Mouse (Mus musculus) forebrain, embryonic 10.5 days (tissue): Measurements from ENCODE around the gene Cdk1. TPM values are rescaled to one million over a fixed set of nuclear protein-coding genes. Genes with fewer than 3 reads are reported as not detected.
"Not testable (repeated sequence)": the region's sequence is repeated elsewhere in the genome, so short reads cannot be mapped to it uniquely, and the experiment has no call there.

Experiments used
- DNase-seq: peaks from one replicate; pipeline ENCODE4 v3.0.0-alpha.2; 2017; ENCODE audit warnings: low spot score; ENCODE audit errors: extremely low spot score
- H3K27ac ChIP-seq: fragments of 300-500 bp; sonication (generic); 2 replicates; pipeline ENCODE4 v1.5.1; 2016; ENCODE audit warnings: mild to moderate bottlenecking
- H3K27me3 ChIP-seq: fragments of 300-500 bp; sonication (generic); 2 replicates; pipeline ENCODE4 v1.6.1; 2016; ENCODE audit warnings: mild to moderate bottlenecking; ENCODE audit not compliant: poor library complexity, severe bottlenecking
- H3K36me3 ChIP-seq: fragments of 300-500 bp; sonication (generic); replicated peaks from 2 replicates; pipeline ENCODE4 v1.6.1; 2016; ENCODE audit warnings: mild to moderate bottlenecking, moderate library complexity
- H3K4me1 ChIP-seq: fragments of 300-500 bp; sonication (generic); 2 replicates; pipeline ENCODE4 v1.6.1; 2016
- H3K4me3 ChIP-seq: fragments of 300-500 bp; sonication (generic); 2 replicates; pipeline ENCODE4 v1.5.1; 2016; ENCODE audit warnings: mild to moderate bottlenecking, moderate library complexity
- H3K9me3 ChIP-seq: fragments of 300-500 bp; sonication (generic); 2 replicates; pipeline ENCODE4 v1.6.1; 2016; ENCODE audit warnings: mild to moderate bottlenecking, moderate library complexity
- WGBS: fragments of 180-500 bp; shearing (Covaris S2); methylation state at CpG from one replicate; pipeline ENCODE4 v1.1.7; 2016; 5-methylcytosine and 5-hydroxymethylcytosine counted together
- polyA plus RNA-seq: library from polyadenylated mRNA; unstranded; fragments of >200 nt; fragmentation: Nextera tagmentation; extraction: Ambion mirVana; gene quantifications from 2 replicates; pipeline ENCODE4 v1.2.1, GENCODE M21; 2016

Cdk1 gene
- polyA plus RNA-seq, 1 experiment from 2014 or later = 542 TPM

GRCm38 (mm10) chr10:69372061-69372460, 19.3 kb upstream of the Cdk1 start:
- Histone ChIP-seq H3K36me3 (no peaks in the 10 kb centered on the region), H3K4me3 (no peak overlapping the region), H3K27me3 (no peaks in the 10 kb centered on the region), H3K27ac (no peak overlapping the region), H3K9me3 (no peaks in the 10 kb centered on the region), H3K4me1 (peaks cover 3% of the 10 kb centered on the region; the same call in 1 of the 2 replicates)
- DNase-seq = no peak
- WGBS = 93% methylated on average over 14 of the region's 14 CpGs

GRCm38 (mm10) chr10:69371441-69371840, 18.7 kb upstream of the Cdk1 start:
- Histone ChIP-seq H3K27me3 (no peaks in the 10 kb centered on the region), H3K27ac (no peak overlapping the region), H3K4me1 (peaks cover 3% of the 10 kb centered on the region; the same call in 1 of the 2 replicates), H3K36me3 (no peaks in the 10 kb centered on the region), H3K4me3 (no peak overlapping the region), H3K9me3 (no peaks in the 10 kb centered on the region)
- WGBS = 18% methylated on average over 10 of the region's 10 CpGs
- DNase-seq = peak; percentile 57

GRCm38 (mm10) chr10:69369321-69369720, 16.6 kb upstream of the Cdk1 start:
- H3K27me3 ChIP-seq = no peaks in the 10 kb centered on the region
- no peaks in the 10 kb centered on the region for H3K36me3 ChIP-seq
- H3K4me1 ChIP-seq = peaks cover 3% of the 10 kb centered on the region; the same call in 1 of the 2 replicates
- no peaks in the 10 kb centered on the region for H3K9me3 ChIP-seq
- no peak overlapping the region for H3K27ac ChIP-seq
- no peak for DNase-seq
- 87% methylated on average over 6 of the region's 6 CpGs for whole genome bisulfite sequencing
- no peak overlapping the region for H3K4me3 ChIP-seq

- Histone ChIP-seq H3K27ac (no peak overlapping the region), H3K27me3 (no peaks in the 10 kb centered on the region), H3K36me3 (no peaks in the 10 kb centered on the region), H3K4me1 (no peaks in the 10 kb centered on the region), H3K4me3 (no peak overlapping the region), H3K9me3 (no peaks in the 10 kb centered on the region)
- DNase-seq = no peak
- 83% methylated on average over 13 of the region's 13 CpGs for WGBS
Measured at GRCm38 (mm10) chr10:69366877-69367387, 14.2 kb upstream of the Cdk1 start.

GRCm38 (mm10) chr10:69366208-69366607, 13.5 kb upstream of the Cdk1 start:
- H3K4me3 ChIP-seq = no peak overlapping the region
- no peaks in the 10 kb centered on the region for H3K36me3 ChIP-seq
- WGBS = 91% methylated on average over 11 of the region's 11 CpGs
- H3K27me3 ChIP-seq = no peaks in the 10 kb centered on the region
- no peak overlapping the region for H3K27ac ChIP-seq
- H3K4me1 ChIP-seq = no peaks in the 10 kb centered on the region
- H3K9me3 ChIP-seq = no peaks in the 10 kb centered on the region
- no peak for DNase-seq

GRCm38 (mm10) chr10:69359666-69360065, 6.9 kb upstream of the Cdk1 start:
- 88% methylated on average over 1 of the region's 1 CpGs for WGBS
- no peak overlapping the region for H3K4me3 ChIP-seq
- DNase-seq = no peak
- no peaks in the 10 kb centered on the region for H3K36me3 ChIP-seq
- H3K4me1 ChIP-seq = no peaks in the 10 kb centered on the region
- H3K9me3 ChIP-seq = 0 out of 2 replicates have a peak, but pooled peaks cover 5% of the 10 kb centered on the region
- no peaks in the 10 kb centered on the region for H3K27me3 ChIP-seq
- H3K27ac ChIP-seq = no peak overlapping the region

GRCm38 (mm10) chr10:69353086-69353479, 345 bp upstream of the Cdk1 start:
- H3K4me1 ChIP-seq = peaks cover 38% of the 10 kb centered on the region
- not testable (repeated sequence) for H3K9me3 ChIP-seq, DNase-seq, H3K27me3 ChIP-seq
- H3K4me3 ChIP-seq = peak overlapping the region; percentile 97
- 51% methylated on average over 5 of the region's 5 CpGs for WGBS
- H3K36me3 ChIP-seq = peaks cover 31% of the 10 kb centered on the region
- peak overlapping the region; percentile 98 for H3K27ac ChIP-seq

GRCm38 (mm10) chr10:69351842-69352211, 911 bp downstream of the Cdk1 start:
- H3K4me1 ChIP-seq = peaks cover 40% of the 10 kb centered on the region
- peak overlapping the region; percentile 98 for H3K27ac ChIP-seq
- peaks cover 44% of the 10 kb centered on the region for H3K36me3 ChIP-seq
- under 1% methylated on average over 11 of the region's 11 CpGs for WGBS
- no peak for DNase-seq
- H3K9me3 ChIP-seq = no peaks in the 10 kb centered on the region
- H3K27me3 ChIP-seq = no peaks in the 10 kb centered on the region
- peak overlapping the region; percentile 97 for H3K4me3 ChIP-seq

GRCm38 (mm10) chr10:69351071-69351841, 1.5 kb downstream of the Cdk1 start:
- Histone ChIP-seq H3K4me3 (peak overlapping the region; percentile 97), H3K4me1 (peaks cover 40% of the 10 kb centered on the region), H3K36me3 (peaks cover 50% of the 10 kb centered on the region), H3K27me3 (no peaks in the 10 kb centered on the region), H3K27ac (peak overlapping the region; percentile 98), H3K9me3 (no peaks in the 10 kb centered on the region)
- DNase-seq = no peak
- 33% methylated on average over 12 of the region's 12 CpGs for WGBS

- WGBS = 73% methylated on average over 8 of the region's 8 CpGs
- H3K4me3 ChIP-seq = peak overlapping the region; percentile 20; the same call in 1 of the 2 replicates
- peaks cover 40% of the 10 kb centered on the region for H3K4me1 ChIP-seq
- H3K27me3 ChIP-seq = no peaks in the 10 kb centered on the region
- H3K36me3 ChIP-seq = peaks cover 80% of the 10 kb centered on the region
- no peak overlapping the region for H3K27ac ChIP-seq
- H3K9me3 ChIP-seq = no peaks in the 10 kb centered on the region
- no peak for DNase-seq
Measured at GRCm38 (mm10) chr10:69348206-69348605, 4.5 kb downstream of the Cdk1 start.

GRCm38 (mm10) chr10:69342328-69342727, 10.4 kb downstream of the Cdk1 start:
- Histone ChIP-seq H3K36me3 (peaks cover 100% of the 10 kb centered on the region), H3K4me3 (no peak overlapping the region), H3K27ac (no peak overlapping the region), H3K9me3 (no peaks in the 10 kb centered on the region), H3K4me1 (no peaks in the 10 kb centered on the region), H3K27me3 (no peaks in the 10 kb centered on the region)
- DNase-seq = no peak
- WGBS = 91% methylated on average over 9 of the region's 9 CpGs

GRCm38 (mm10) chr10:69341570-69342227, 11.0 kb downstream of the Cdk1 start:
- Histone ChIP-seq H3K36me3 (peaks cover 100% of the 10 kb centered on the region), H3K9me3 (no peaks in the 10 kb centered on the region), H3K4me1 (no peaks in the 10 kb centered on the region), H3K4me3 (no peak overlapping the region), H3K27ac (no peak overlapping the region), H3K27me3 (no peaks in the 10 kb centered on the region)
- DNase-seq = no peak
- 84% methylated on average over 6 of the region's 6 CpGs for WGBS

GRCm38 (mm10) chr10:69340001-69340400, 12.7 kb downstream of the Cdk1 start:
- Histone ChIP-seq H3K27me3 (no peaks in the 10 kb centered on the region), H3K4me3 (no peak overlapping the region), H3K27ac (no peak overlapping the region), H3K9me3 (no peaks in the 10 kb centered on the region), H3K36me3 (peaks cover 100% of the 10 kb centered on the region), H3K4me1 (peaks cover 11% of the 10 kb centered on the region)
- no peak for DNase-seq
- 92% methylated on average over 6 of the region's 6 CpGs for WGBS
